Mouse (Mus musculus): ENCODE measurements around the gene Lmo2. TPM values are rescaled to one million over a fixed set of nuclear protein-coding genes. Genes with fewer than 3 reads are reported as not detected.

Lmo2 gene
- polyA plus RNA-seq, 1 experiment from 2014 or later = 48.1 TPM

DNA sequence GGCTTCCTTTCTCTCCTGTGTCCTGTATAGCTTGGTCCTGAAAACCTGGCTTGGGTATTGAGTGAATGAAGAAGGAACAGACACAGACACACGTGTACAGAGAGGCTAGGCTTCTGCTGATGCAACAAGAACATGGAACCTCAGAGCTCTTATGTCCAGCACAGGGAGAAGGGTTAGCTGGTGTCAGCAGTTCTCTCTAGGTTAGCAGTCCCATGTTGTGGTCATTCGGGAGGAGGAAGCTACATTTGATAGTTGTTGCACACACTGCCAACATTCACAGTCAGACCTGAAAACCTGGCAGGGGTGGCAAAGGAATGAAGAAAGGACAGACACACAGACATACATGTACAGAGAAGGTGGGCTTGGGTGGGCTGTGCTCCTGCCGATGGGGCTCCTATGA lies 2.1 kb upstream of the Lmo2 start:
- H3K9ac ChIP-seq = no peak overlapping the region

DNA sequence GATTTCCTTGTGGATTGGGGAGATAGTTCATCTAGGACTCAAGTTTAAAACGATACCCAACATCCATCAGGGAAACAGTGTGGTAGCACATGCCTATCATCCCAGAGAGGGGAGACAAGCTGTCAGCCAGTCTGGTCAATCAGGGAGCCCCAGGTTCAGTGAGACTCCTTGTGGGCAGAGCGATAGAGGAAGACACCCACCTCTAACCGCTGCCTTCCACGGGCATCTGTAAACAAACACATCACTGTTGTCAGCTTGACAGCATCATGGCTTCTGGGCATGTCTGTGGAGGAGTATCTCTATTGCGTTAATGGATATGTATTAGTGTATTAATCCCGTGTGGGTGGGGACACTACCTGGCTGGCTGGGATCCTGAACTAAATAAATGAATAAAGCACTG lies 919 bp upstream of the Lmo2 start:
- H3K4me2 ChIP-seq (replicated peaks) = no peak overlapping the region
- no peak overlapping the region for H3K27ac ChIP-seq
- no peak for DNase-seq (ENCODE audit: low spot score)
- no peaks in the 10 kb centered on the region for H3K36me3 ChIP-seq (replicated peaks; ENCODE audit: control insufficient read depth, insufficient read depth)
- H3K27me3 ChIP-seq (ENCODE audit: control insufficient read depth, insufficient read depth, low read length) = no peaks in the 10 kb centered on the region
- H3K9me3 ChIP-seq (ENCODE audit: control insufficient read depth, low read length) = no peaks in the 10 kb centered on the region
- no peak overlapping the region for H3K4me3 ChIP-seq (replicated peaks; ENCODE audit: low read length)
- no peak for ATAC-seq (ENCODE audit: low FRiP score)
- H3K4me1 ChIP-seq (replicated peaks; ENCODE audit: control insufficient read depth, insufficient read depth, low read length) = no peaks in the 10 kb centered on the region
- 85% methylated on average over 6 of the region's 6 CpGs for WGBS
- no peak overlapping the region for H3K9ac ChIP-seq

More for the DNA sequence above, 2.1 kb upstream of the Lmo2 start:
- H3K27me3 ChIP-seq (ENCODE audit: control insufficient read depth, insufficient read depth, low read length) = no peaks in the 10 kb centered on the region
- ATAC-seq (ENCODE audit: low FRiP score) (no peak), DNase-seq (ENCODE audit: low spot score) (no peak)
- no peaks in the 10 kb centered on the region for H3K9me3 ChIP-seq (ENCODE audit: control insufficient read depth, low read length)
- no peak overlapping the region for H3K27ac ChIP-seq
- no peaks in the 10 kb centered on the region for H3K36me3 ChIP-seq (replicated peaks; ENCODE audit: control insufficient read depth, insufficient read depth)
- no peak overlapping the region for H3K4me2 ChIP-seq (replicated peaks)
- 82% methylated on average over 3 of the region's 3 CpGs for WGBS
- H3K4me3 ChIP-seq (replicated peaks; ENCODE audit: low read length) = no peak overlapping the region
- no peaks in the 10 kb centered on the region for H3K4me1 ChIP-seq (replicated peaks; ENCODE audit: control insufficient read depth, insufficient read depth, low read length)

DNA sequence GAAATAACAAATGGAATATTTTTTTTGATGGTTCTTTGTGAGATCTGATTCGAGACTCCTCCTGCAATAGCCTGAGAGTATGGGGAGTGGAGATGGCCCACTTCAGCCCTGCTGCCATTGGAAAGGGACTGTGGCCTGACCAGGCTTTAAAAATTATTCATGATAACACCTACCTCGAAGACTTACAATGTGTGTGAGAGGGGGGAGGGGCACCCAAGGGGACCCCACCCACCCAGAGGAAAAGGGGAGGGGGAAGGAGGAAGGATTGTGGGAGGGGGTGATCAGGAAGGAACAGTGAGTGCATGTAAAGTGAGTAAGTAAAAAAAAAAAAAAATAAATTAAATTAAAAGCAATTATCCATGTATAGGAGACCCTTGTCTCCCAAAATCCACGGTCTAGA lies 848 bp downstream of the Lmo2 start:
- no peak for ATAC-seq (ENCODE audit: low FRiP score)
- no peaks in the 10 kb centered on the region for H3K4me1 ChIP-seq (replicated peaks; ENCODE audit: control insufficient read depth, insufficient read depth, low read length)
- no peak for DNase-seq (ENCODE audit: low spot score)
- H3K4me3 ChIP-seq (replicated peaks; ENCODE audit: low read length) = no peak overlapping the region
- no peak overlapping the region for H3K27ac ChIP-seq
- no peak overlapping the region for H3K9ac ChIP-seq
- no peaks in the 10 kb centered on the region for H3K27me3 ChIP-seq (ENCODE audit: control insufficient read depth, insufficient read depth, low read length)
- WGBS = 82% methylated on average over 3 of the region's 3 CpGs
- H3K4me2 ChIP-seq (replicated peaks) = no peak overlapping the region
- no peaks in the 10 kb centered on the region for H3K36me3 ChIP-seq (replicated peaks; ENCODE audit: control insufficient read depth, insufficient read depth)
- H3K9me3 ChIP-seq (ENCODE audit: control insufficient read depth, low read length) = no peaks in the 10 kb centered on the region

DNA sequence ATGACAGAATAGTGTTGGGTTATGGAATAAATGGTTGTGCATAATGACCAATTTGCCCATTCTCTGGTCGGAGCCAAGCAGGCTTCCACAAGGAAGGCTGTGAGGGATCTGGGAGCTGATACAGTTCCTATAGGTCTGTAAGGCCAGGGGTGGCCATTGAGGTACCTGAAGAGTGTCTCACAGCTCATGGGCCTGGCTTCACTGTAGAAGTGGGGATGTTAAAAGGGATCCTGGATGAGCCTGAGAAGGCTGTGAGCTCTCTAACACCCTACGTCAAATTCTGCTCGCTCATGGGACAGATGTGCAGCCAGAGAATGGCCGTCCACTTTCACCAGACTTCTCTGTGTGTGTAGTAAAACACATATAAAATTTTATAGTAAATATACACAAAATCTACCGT lies 1.3 kb downstream of the Lmo2 start:
- DNase-seq (ENCODE audit: low spot score) (no peak), ATAC-seq (ENCODE audit: low FRiP score) (no peak)
- H3K36me3 ChIP-seq (replicated peaks; ENCODE audit: control insufficient read depth, insufficient read depth) = no peaks in the 10 kb centered on the region
- H3K9ac ChIP-seq = no peak overlapping the region
- no peaks in the 10 kb centered on the region for H3K9me3 ChIP-seq (ENCODE audit: control insufficient read depth, low read length)
- no peak overlapping the region for H3K27ac ChIP-seq
- no peaks in the 10 kb centered on the region for H3K4me1 ChIP-seq (replicated peaks; ENCODE audit: control insufficient read depth, insufficient read depth, low read length)
- WGBS = 96% methylated on average over 5 of the region's 5 CpGs
- no peak overlapping the region for H3K4me3 ChIP-seq (replicated peaks; ENCODE audit: low read length)
- no peak overlapping the region for H3K4me2 ChIP-seq (replicated peaks)
- H3K27me3 ChIP-seq (ENCODE audit: control insufficient read depth, insufficient read depth, low read length) = no peaks in the 10 kb centered on the region

DNA sequence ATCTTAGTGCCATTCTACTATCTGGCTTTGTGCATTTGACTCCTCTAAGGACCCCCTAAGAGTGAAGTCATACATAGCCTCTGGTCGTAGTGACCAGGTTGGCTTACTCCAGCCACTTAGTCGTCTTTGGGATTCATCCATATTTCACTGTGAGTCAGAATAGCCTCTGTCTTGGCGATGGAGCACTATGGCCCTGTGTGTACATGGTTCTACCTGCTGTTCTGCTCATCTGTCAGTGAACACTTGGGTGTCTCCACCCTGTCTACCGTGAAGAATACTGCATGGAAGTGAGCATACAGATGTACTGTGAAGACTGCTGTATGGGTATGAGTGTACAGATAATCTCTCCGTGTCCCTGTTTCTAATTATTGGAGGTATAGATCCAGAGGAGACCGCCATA lies 1.8 kb downstream of the Lmo2 start:
- H3K36me3 ChIP-seq (replicated peaks; ENCODE audit: control insufficient read depth, insufficient read depth) = no peaks in the 10 kb centered on the region
- H3K9ac ChIP-seq = no peak overlapping the region
- no peak for ATAC-seq (ENCODE audit: low FRiP score)
- H3K9me3 ChIP-seq (ENCODE audit: control insufficient read depth, low read length) = no peaks in the 10 kb centered on the region
- H3K4me2 ChIP-seq (replicated peaks) = no peak overlapping the region
- 92% methylated on average over 6 of the region's 6 CpGs for WGBS
- no peak overlapping the region for H3K4me3 ChIP-seq (replicated peaks; ENCODE audit: low read length)
- H3K27ac ChIP-seq = no peak overlapping the region
- no peaks in the 10 kb centered on the region for H3K4me1 ChIP-seq (replicated peaks; ENCODE audit: control insufficient read depth, insufficient read depth, low read length)
- H3K27me3 ChIP-seq (ENCODE audit: control insufficient read depth, insufficient read depth, low read length) = no peaks in the 10 kb centered on the region
- DNase-seq (ENCODE audit: low spot score) = no peak

DNA sequence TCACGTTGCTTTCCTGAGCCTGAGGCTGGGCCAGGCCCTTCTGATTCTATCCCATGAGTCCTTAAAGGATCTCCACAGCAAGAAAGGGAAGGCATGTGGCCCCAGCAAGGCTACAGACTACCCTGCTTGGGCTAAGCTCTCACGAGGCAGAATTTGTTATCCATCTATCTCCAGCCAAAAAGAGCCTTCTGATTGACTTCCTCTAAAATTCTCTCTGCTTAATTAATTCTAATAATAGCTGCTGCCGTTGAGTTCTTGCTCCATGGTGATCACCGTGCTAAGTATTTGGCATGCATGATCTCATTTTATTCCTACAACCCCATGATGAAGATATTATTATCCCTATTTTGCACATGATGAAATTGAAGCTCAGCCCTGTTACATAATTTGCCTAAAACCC lies 4.6 kb downstream of the Lmo2 start:
- DNase-seq (ENCODE audit: low spot score) (no peak), ATAC-seq (ENCODE audit: low FRiP score) (no peak)
- no peaks in the 10 kb centered on the region for H3K9me3 ChIP-seq (ENCODE audit: control insufficient read depth, low read length)
- no peak overlapping the region for H3K27ac ChIP-seq
- H3K9ac ChIP-seq = no peak overlapping the region
- WGBS = 60% methylated on average over 4 of the region's 4 CpGs
- no peaks in the 10 kb centered on the region for H3K4me1 ChIP-seq (replicated peaks; ENCODE audit: control insufficient read depth, insufficient read depth, low read length)
- no peaks in the 10 kb centered on the region for H3K36me3 ChIP-seq (replicated peaks; ENCODE audit: control insufficient read depth, insufficient read depth)
- no peak overlapping the region for H3K4me2 ChIP-seq (replicated peaks)
- H3K27me3 ChIP-seq (ENCODE audit: control insufficient read depth, insufficient read depth, low read length) = no peaks in the 10 kb centered on the region
- no peak overlapping the region for H3K4me3 ChIP-seq (replicated peaks; ENCODE audit: low read length)

DNA sequence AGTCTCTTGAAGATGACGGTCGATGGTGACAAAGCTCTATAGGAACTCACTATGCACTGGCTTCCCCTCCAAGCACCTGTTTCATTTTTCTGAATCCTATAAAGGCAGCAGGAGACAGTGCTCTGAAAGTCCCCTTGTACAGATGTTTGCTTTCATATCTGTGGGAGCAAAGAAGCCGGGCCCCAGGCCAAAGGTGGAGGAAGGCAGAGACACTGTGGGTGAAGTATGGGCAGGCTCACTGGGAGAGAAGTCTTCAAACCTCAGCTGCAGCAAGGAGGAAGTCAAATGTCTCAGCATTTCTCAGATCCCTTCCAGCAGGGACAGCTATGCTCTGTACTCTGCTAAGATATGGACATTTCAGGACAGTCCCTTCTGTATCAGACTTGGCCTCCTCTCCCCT lies 7.6 kb downstream of the Lmo2 start:
- Histone ChIP-seq H3K9me3 (ENCODE audit: control insufficient read depth, low read length) (no peaks in the 10 kb centered on the region), H3K36me3 (replicated peaks; ENCODE audit: control insufficient read depth, insufficient read depth) (no peaks in the 10 kb centered on the region), H3K9ac (no peak overlapping the region), H3K4me2 (replicated peaks) (no peak overlapping the region), H3K27ac (no peak overlapping the region), H3K27me3 (ENCODE audit: control insufficient read depth, insufficient read depth, low read length) (no peaks in the 10 kb centered on the region), H3K4me1 (replicated peaks; ENCODE audit: control insufficient read depth, insufficient read depth, low read length) (no peaks in the 10 kb centered on the region), H3K4me3 (replicated peaks; ENCODE audit: low read length) (no peak overlapping the region)
- 92% methylated on average over 3 of the region's 3 CpGs for WGBS
- DNase-seq (ENCODE audit: low spot score) (no peak), ATAC-seq (ENCODE audit: low FRiP score) (no peak)

DNA sequence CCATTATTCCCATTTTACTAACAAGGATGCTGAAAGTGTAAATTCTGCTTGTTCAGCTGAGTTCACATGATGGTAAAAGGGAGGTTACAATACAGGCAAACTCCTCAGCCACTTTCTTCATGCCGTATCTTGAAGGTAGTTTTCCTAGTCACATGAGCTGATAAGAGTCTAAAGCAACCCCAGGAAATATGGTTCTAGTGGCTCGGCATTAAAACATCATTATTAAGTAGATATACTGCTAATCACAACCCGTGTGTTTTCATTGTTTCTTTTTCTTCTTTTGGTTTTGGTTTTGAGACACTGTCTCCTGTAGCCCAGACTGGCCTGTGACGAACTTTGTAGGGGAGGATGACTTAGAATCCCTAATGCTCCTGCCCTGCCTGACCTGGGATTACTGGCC lies 10.4 kb downstream of the Lmo2 start:
- H3K27ac ChIP-seq = no peak overlapping the region
- DNase-seq (ENCODE audit: low spot score) = no peak
- H3K27me3 ChIP-seq (ENCODE audit: control insufficient read depth, insufficient read depth, low read length) = peaks cover 5% of the 10 kb centered on the region; the same call in 1 of the 2 replicates
- no peak for ATAC-seq (ENCODE audit: low FRiP score)
- H3K9ac ChIP-seq = no peak overlapping the region
- 89% methylated on average over 4 of the region's 4 CpGs for WGBS
- H3K4me1 ChIP-seq (replicated peaks; ENCODE audit: control insufficient read depth, insufficient read depth, low read length) = no peaks in the 10 kb centered on the region; the same call in 1 of the 2 replicates
- no peak overlapping the region for H3K4me3 ChIP-seq (replicated peaks; ENCODE audit: low read length)
- no peaks in the 10 kb centered on the region for H3K9me3 ChIP-seq (ENCODE audit: control insufficient read depth, low read length)
- no peak overlapping the region for H3K4me2 ChIP-seq (replicated peaks)
- H3K36me3 ChIP-seq (replicated peaks; ENCODE audit: control insufficient read depth, insufficient read depth) = no peaks in the 10 kb centered on the region

DNA sequence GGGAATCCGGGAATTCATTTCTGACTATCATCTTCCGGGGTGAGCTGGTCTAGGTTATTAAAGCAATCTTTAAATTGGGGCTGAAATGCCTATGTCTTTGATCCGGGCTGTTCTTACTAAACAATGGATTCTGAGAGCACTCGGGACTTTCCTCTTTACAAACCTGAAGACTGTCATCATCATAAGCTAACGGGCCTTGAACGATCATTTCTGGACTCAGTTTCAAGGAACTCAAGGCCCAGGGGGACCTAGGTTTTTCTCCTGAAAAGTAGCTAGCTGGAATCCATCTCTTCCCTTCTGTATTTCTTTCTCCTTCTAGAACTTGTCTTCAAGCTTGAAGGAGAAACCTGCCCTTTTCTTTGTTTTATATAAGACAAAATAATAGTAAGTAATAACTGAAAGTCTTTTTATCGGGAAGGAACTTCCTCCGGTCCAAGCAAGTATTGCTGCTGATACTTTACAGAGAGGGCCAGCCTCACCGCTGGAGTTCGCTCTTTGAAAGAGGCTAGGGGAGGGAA lies 11.2 kb downstream of the Lmo2 start:
- Histone ChIP-seq H3K36me3 (replicated peaks; ENCODE audit: control insufficient read depth, insufficient read depth) (no peaks in the 10 kb centered on the region), H3K27me3 (ENCODE audit: control insufficient read depth, insufficient read depth, low read length) (peaks cover 5% of the 10 kb centered on the region; the same call in 1 of the 2 replicates), H3K27ac (peak overlapping the region; percentile 1; the same call in 1 of the 2 replicates), H3K4me3 (replicated peaks; ENCODE audit: low read length) (peak overlapping the region; percentile 85), H3K9me3 (ENCODE audit: control insufficient read depth, low read length) (no peaks in the 10 kb centered on the region), H3K4me2 (replicated peaks) (peak overlapping the region; percentile 91), H3K9ac (peak overlapping the region; percentile 93), H3K4me1 (replicated peaks; ENCODE audit: control insufficient read depth, insufficient read depth, low read length) (no peaks in the 10 kb centered on the region; the same call in 1 of the 2 replicates)
- no peak for DNase-seq (ENCODE audit: low spot score)
- no peak for ATAC-seq (ENCODE audit: low FRiP score)
- 22% methylated on average over 10 of the region's 10 CpGs for WGBS

Measured in hindbrain, embryonic 14.5 days (tissue).